In the genomic region with DNA sequence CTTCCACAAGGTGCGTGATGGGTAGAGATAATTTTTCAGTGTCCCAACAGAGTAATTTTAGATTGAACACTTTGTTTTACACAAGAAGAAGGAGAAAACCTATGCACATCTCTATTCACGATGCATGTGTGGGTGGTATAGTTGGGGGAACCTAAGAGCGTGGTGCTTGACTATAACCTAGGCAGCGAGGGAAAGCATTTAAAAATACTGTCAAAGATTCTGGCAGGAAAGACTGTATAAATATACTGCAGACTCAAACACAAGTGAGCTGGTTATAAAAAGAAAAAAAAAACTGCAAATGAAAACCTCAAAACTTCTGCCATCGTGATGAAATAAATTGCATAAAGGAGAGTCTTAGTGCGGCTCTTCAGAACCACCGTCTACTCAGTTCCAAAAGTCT, we compare ENCODE assay signal across 18 mouse cellular contexts.
A peak's percentile ranks its signal among the peaks of the same experiment; 100 is the strongest.
DNase-seq lines count a peak whose midpoint lies in the region; ATAC-seq lines count a peak whose summit lies in the region.
"Had no signal": no experiment of that assay in that cellular context is flagged by ENCODE, and none has a peak within 500 bp of the region (broad histone marks: within the 10 kb centered on the region; RNA-seq: fewer than 3 reads in every experiment).

No protein-coding gene starts in this region.

- no peaks in the 10 kb centered on the region for H3K27me3 ChIP-seq in intestine, embryonic 14.5 days (replicated peaks; ENCODE audit: control insufficient read depth, insufficient read depth, low read length)
- H3K27me3 ChIP-seq in intestine, embryonic 15.5 days (replicated peaks) = no peaks in the 10 kb centered on the region
- H3K27me3 ChIP-seq: forebrain, embryonic 13.5 days had no signal

- 83% methylated on average over 7 of the region's 7 CpGs for WGBS in intestine, embryonic 14.5 days
- 72% methylated on average over 7 of the region's 7 CpGs for WGBS in intestine, embryonic 15.5 days

- no peak overlapping the region for H3K4me2 ChIP-seq in intestine, embryonic 14.5 days (ENCODE audit: low read length)
- H3K4me2 ChIP-seq in intestine, embryonic 15.5 days (replicated peaks) = no peak overlapping the region
- H3K4me2 ChIP-seq: embryonic facial prominence, embryonic 12.5 days; forebrain, embryonic 13.5 days had no signal

- H3K9ac ChIP-seq in intestine, embryonic 14.5 days (ENCODE audit: low read length) = no peak overlapping the region
- H3K9ac ChIP-seq in intestine, embryonic 15.5 days = no peak overlapping the region
- H3K9ac ChIP-seq: embryonic facial prominence, embryonic 12.5 days; forebrain, embryonic 13.5 days had no signal

- no peaks in the 10 kb centered on the region for H3K9me3 ChIP-seq in intestine, embryonic 14.5 days (ENCODE audit: control insufficient read depth, low read length)
- H3K9me3 ChIP-seq in intestine, embryonic 15.5 days = no peaks in the 10 kb centered on the region
- H3K9me3 ChIP-seq: embryonic facial prominence, embryonic 10.5 days; embryonic facial prominence, embryonic 12.5 days; forebrain, embryonic 13.5 days had no signal

- peaks cover 4% of the 10 kb centered on the region; the same call in 1 of the 2 replicates for H3K36me3 ChIP-seq in intestine, embryonic 14.5 days (ENCODE audit: control insufficient read depth, insufficient read depth, low read length)
- H3K36me3 ChIP-seq in intestine, embryonic 15.5 days = no peaks in the 10 kb centered on the region
- H3K36me3 ChIP-seq: embryonic facial prominence, embryonic 12.5 days had no signal

- H3K4me1 ChIP-seq in intestine, embryonic 14.5 days (replicated peaks; ENCODE audit: control insufficient read depth, insufficient read depth, low read length) = 0 out of 2 replicates have a peak, but pooled peaks cover 5% of the 10 kb centered on the region
- H3K4me1 ChIP-seq in intestine, embryonic 15.5 days (replicated peaks) = no peaks in the 10 kb centered on the region

- H3K4me3 ChIP-seq in intestine, embryonic 14.5 days (ENCODE audit: low read depth, low read length) = no peak overlapping the region
- H3K4me3 ChIP-seq in intestine, embryonic 15.5 days (replicated peaks) = no peak overlapping the region
- H3K4me3 ChIP-seq: embryonic facial prominence, embryonic 10.5 days; embryonic facial prominence, embryonic 12.5 days; forebrain, embryonic 13.5 days had no signal

- no peak for DNase-seq in frontal cortex, postnatal 10 days (ENCODE audit: low spot score in 2 of 2)
- DNase-seq in intestine, embryonic 14.5 days (ENCODE audit: low spot score) = peak; percentile 24
- DNase-seq in telencephalon, adult 2 months (ENCODE audit: low read depth, low spot score) = peak; percentile 43
- no peak for DNase-seq in layer of hippocampus, postnatal 14 days (ENCODE audit: low spot score in 2 of 2)
- DNase-seq: adrenal gland, adult 2 months; adrenal gland, postnatal 10 days; adrenal gland, postnatal 25 days; cerebellum, adult 11-12 months; cerebellum, adult 2 months; cerebellum, adult 9-10 months; cerebellum, postnatal 10 days; cerebellum, postnatal 25 days had no signal

- no peak overlapping the region for H3K27ac ChIP-seq in intestine, embryonic 14.5 days (ENCODE audit: low read depth)
- H3K27ac ChIP-seq in intestine, embryonic 15.5 days = no peak overlapping the region
- H3K27ac ChIP-seq: embryonic facial prominence, embryonic 10.5 days; embryonic facial prominence, embryonic 12.5 days had no signal

- ATAC-seq in frontal cortex, adult (ENCODE audit: low TSS enrichment) = peak; percentile 69
- ATAC-seq in intestine, embryonic 14.5 days (replicated peaks; ENCODE audit: low FRiP score, low TSS enrichment, low read depth) = no peak
- no peak for ATAC-seq in intestine, embryonic 15.5 days
- ATAC-seq: forebrain, embryonic 13.5 days; forebrain, embryonic 16.5 days had no signal

Comparison
In these comparisons a context has a peak if more than half of its experiments do, and no peak if none do; other contexts are left out.
1. DNase-seq: peak in intestine, embryonic 14.5 days (single experiment) and telencephalon, adult 2 months (single experiment); none in frontal cortex, postnatal 10 days (0 of 2) and layer of hippocampus, postnatal 14 days (0 of 2).